Mouse (Mus musculus) forebrain, embryonic 13.5 days (tissue): ENCODE results near the gene Iqce. TPM values are rescaled to one million over a fixed set of nuclear protein-coding genes. Genes with fewer than 3 reads are reported as not detected.
"Not testable (repeated sequence)": the region's sequence is repeated elsewhere in the genome, so short reads cannot be mapped to it uniquely, and the experiment has no call there.

Experiments used
- ATAC-seq: fragments of 200-750 bp; cut with Nextera tagmentation; 2 replicates; pipeline ENCODE4 v1.8.0; 2017
- H3K27ac ChIP-seq: fragments of 300-500 bp; sonication (generic); 2 replicates; pipeline ENCODE4 v1.5.1; 2015; ENCODE audit warnings: inconsistent platforms, mild to moderate bottlenecking, moderate library complexity
- H3K27me3 ChIP-seq: fragments of 300-500 bp; sonication (generic); 2 replicates; pipeline ENCODE4 v1.6.1; 2015; ENCODE audit warnings: mild to moderate bottlenecking, inconsistent platforms
- H3K36me3 ChIP-seq: fragments of 300-500 bp; sonication (generic); 2 replicates; pipeline ENCODE4 v1.6.1; 2015; ENCODE audit warnings: mild to moderate bottlenecking, inconsistent platforms; ENCODE audit not compliant: poor library complexity, severe bottlenecking
- H3K4me1 ChIP-seq: fragments of 300-500 bp; sonication (generic); 2 replicates; pipeline ENCODE4 v1.6.1; 2015; ENCODE audit warnings: inconsistent platforms
- H3K4me2 ChIP-seq: fragments of 300-500 bp; sonication (generic); 2 replicates; pipeline ENCODE4 v1.6.1; 2015; ENCODE audit warnings: inconsistent platforms, mild to moderate bottlenecking, moderate library complexity
- H3K4me3 ChIP-seq: fragments of 300-500 bp; sonication (generic); 2 replicates; pipeline ENCODE4 v1.5.1; 2015; ENCODE audit warnings: mild to moderate bottlenecking, inconsistent platforms
- H3K9ac ChIP-seq: fragments of 300-500 bp; sonication (generic); 2 replicates; pipeline ENCODE4 v1.6.1; 2015; ENCODE audit warnings: mild to moderate bottlenecking, inconsistent platforms
- H3K9me3 ChIP-seq: fragments of 300-500 bp; sonication (generic); replicated peaks from 2 replicates; pipeline ENCODE4 v1.6.1; 2016; ENCODE audit warnings: inconsistent platforms
- WGBS: fragments of 180-500 bp; shearing (Covaris S2); methylation state at CpG from one replicate; pipeline ENCODE4 v1.1.7; 2015; 5-methylcytosine and 5-hydroxymethylcytosine counted together
- polyA plus RNA-seq: library from polyadenylated mRNA; unstranded; fragments of >200 nt; fragmentation: Nextera tagmentation; extraction: Ambion mirVana; gene quantifications from 2 replicates; pipeline ENCODE4 v1.2.1, GENCODE M21; 2015

The Iqce gene
- polyA plus RNA-seq, 1 experiment from 2014 or later: 20.1 TPM

DNA sequence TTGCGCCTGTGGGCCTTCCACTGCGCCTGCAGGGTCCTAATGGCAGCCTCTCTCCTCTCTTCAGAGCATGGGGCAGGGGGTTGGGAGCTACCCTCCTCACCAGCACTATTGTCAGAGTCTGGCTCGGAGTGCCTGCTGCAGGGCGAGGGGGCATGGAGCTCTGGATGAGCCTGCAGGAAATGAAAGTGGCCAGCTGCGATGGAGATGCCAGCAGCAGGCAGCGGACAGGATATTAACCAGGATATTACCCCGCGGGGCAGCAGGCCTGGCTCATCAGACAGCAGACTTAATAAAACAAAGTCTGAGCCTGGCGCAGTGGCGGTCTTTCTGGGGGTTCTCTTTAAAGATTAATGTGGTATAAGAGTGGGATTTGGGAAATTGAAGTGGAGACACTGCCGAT is 27.1 kb downstream of the Iqce start:
- H3K36me3 ChIP-seq: peaks cover 80% of the 10 kb centered on the region
- H3K9me3 ChIP-seq: no peaks in the 10 kb centered on the region
- H3K9ac ChIP-seq: no peak overlapping the region
- no peaks in the 10 kb centered on the region for H3K27me3 ChIP-seq
- no peak for ATAC-seq
- H3K4me3 ChIP-seq: no peak overlapping the region
- WGBS: 82% methylated on average over 11 of the region's 11 CpGs
- no peaks in the 10 kb centered on the region; the same call in 1 of the 2 replicates for H3K4me1 ChIP-seq
- H3K27ac ChIP-seq: 0 out of 2 replicates have a peak overlapping the region, but pooled peaks have one; percentile 8
- no peak overlapping the region for H3K4me2 ChIP-seq

DNA sequence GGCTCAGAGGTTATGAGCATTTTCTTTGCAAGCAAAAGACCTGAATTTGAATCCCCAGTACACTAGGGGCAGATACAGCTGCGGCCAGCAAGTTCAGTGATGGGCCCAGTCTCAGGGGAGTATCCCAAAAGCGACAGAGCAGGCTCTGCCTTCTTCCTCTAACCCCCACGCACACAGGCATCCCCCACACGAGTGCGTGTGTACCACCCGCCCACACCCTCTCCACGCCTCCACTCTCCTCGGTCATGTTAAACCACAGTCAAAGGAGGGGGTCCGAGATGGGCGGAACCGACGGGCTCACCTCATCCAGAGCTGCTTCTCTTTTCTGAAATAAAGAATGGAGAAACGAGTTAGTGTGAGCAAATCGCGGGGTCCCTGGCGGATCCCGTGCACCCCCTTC is 28.1 kb downstream of the Iqce start:
- Histone ChIP-seq H3K4me3 (no peak overlapping the region), H3K4me2 (no peak overlapping the region), H3K9ac (no peak overlapping the region), H3K4me1 (no peaks in the 10 kb centered on the region; the same call in 1 of the 2 replicates), H3K36me3 (peaks cover 77% of the 10 kb centered on the region), H3K9me3 (no peaks in the 10 kb centered on the region), H3K27me3 (no peaks in the 10 kb centered on the region), H3K27ac (no peak overlapping the region)
- no peak for ATAC-seq
- 87% methylated on average over 17 of the region's 17 CpGs for WGBS

DNA sequence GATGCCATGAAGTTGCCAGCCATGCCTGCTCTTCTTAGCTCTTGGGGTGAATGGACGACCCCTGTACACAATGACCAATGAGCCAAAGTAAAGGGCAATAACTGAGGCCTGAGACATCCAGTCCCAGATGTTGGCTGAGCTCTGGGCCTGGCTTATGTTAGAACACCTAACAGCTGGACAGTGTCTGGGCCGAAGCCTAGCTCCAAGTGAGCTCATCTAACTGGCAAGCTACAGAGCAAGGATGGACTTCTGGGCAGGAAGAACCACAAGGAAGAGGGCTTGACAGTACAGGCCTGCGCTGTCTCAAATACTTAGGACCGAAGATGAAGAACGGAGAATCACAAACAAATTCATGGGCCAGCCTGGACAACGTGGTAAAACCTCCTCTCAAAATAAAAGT is 29.6 kb downstream of the Iqce start:
- ATAC-seq, H3K4me3 ChIP-seq, H3K9me3 ChIP-seq, H3K27me3 ChIP-seq, H3K9ac ChIP-seq, H3K4me1 ChIP-seq, H3K27ac ChIP-seq, H3K4me2 ChIP-seq: not testable (repeated sequence)
- peaks cover 78% of the 10 kb centered on the region for H3K36me3 ChIP-seq
- WGBS: 88% methylated on average over 6 of the region's 6 CpGs

DNA sequence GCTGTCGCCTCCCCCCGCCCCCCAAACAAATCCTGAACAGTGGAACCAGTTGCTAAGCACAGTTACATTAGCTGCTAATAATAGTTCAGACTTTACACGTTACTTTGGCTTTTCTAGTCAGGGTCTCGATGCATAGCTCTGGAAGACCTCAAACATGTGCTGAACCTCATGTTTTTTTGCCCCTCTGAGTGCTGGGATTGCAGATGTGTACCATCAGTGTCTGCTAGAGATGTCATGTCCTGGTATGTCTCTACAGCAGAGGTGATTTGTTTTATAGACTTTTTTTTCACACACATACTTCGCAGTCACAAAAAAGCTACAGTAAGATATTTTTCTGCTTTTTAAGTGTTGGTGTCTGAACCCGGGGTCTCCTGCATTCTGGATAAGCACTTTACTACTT is 30.1 kb downstream of the Iqce start:
- Histone ChIP-seq H3K4me3 (no peak overlapping the region), H3K4me1 (no peaks in the 10 kb centered on the region; the same call in 1 of the 2 replicates), H3K9ac (no peak overlapping the region), H3K27me3 (no peaks in the 10 kb centered on the region), H3K4me2 (no peak overlapping the region), H3K9me3 (no peaks in the 10 kb centered on the region; the same call in 1 of the 2 replicates), H3K27ac (no peak overlapping the region), H3K36me3 (peaks cover 74% of the 10 kb centered on the region)
- ATAC-seq: no peak
- WGBS: 90% methylated on average over 6 of the region's 6 CpGs

DNA sequence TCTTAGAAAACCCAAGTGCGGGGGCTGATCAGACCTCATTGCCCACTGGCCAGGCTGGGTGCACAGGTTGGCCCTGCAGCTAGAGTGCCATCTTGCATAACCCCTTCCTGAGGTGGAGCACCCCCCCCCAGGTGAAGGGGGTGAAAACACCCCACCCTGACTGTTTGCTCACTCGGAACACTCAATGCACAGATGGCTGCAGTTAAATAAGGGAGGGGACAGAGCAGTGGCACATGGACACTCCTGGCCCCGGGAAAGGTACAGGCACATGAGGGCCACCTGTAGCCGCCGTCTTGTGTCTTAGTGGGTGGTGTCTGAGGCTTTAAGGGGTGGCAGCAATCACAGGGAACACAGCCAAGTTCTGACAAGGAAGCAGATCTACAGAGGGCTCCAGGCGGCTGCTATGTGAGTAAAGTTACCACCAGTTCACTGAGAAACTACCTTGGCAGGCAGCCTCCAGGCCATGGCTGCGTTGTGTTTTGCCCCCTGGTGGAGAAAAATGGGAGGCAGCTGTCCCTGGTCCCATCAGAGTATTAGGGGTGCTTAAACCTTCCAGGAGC is 38.5 kb downstream of the Iqce start:
- Histone ChIP-seq H3K9ac (peak overlapping the region; percentile 12; the same call in 1 of the 2 replicates), H3K27ac (peak overlapping the region; percentile 33), H3K4me1 (peaks cover 59% of the 10 kb centered on the region), H3K27me3 (no peaks in the 10 kb centered on the region), H3K36me3 (peaks cover 24% of the 10 kb centered on the region), H3K4me2 (no peak overlapping the region), H3K4me3 (no peak overlapping the region), H3K9me3 (no peaks in the 10 kb centered on the region; the same call in 1 of the 2 replicates)
- 52% methylated on average over 7 of the region's 7 CpGs for whole genome bisulfite sequencing
- ATAC-seq: no peak

DNA sequence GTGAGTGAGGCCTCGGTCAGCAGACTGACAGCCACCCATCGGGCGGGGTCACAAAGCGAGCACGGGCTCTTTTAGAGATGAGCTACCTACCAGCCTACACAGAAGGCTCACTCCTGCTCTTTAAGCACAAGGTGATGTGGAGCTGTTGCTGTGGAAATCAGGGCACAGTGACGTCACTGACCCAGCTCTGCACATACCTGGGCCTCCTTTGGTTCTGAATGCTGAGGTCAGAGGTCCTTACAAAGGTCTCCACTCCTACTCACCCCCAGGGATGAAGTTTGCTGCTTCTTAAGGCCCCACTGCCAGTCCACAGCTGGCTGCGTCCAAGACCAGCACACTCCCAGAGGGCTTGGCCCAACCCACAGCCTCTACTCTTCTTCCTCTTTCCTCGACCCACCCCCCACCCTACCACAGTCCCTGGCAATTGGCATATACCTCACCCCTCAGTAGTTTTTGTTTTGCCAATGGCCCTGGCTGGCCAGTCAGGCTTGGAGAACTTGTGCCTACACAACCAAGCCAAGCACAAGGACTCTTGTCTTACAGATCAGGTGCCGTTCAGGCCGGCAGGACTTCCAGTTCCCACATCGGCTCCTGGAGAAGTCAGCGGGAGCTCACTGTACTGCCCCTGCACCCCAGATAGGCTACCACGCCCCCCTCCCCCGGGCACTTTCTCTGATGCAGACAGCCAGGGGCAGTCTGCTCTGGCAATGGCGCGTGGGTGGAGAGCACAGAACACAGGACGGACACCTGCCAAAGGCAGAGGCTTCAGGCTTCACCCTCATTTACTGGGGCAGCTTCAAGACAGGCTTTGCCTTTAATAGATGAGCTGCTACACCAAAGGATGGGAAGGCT is 39.2 kb downstream of the Iqce start:
- no peak for ATAC-seq
- 68% methylated on average over 17 of the region's 17 CpGs for WGBS
- Histone ChIP-seq H3K9me3 (no peaks in the 10 kb centered on the region), H3K9ac (peak overlapping the region; percentile 27; the same call in 1 of the 2 replicates), H3K27me3 (no peaks in the 10 kb centered on the region), H3K27ac (peak overlapping the region; percentile 94), H3K4me1 (peaks cover 67% of the 10 kb centered on the region), H3K4me3 (no peak overlapping the region), H3K36me3 (peaks cover 16% of the 10 kb centered on the region), H3K4me2 (no peak overlapping the region)

DNA sequence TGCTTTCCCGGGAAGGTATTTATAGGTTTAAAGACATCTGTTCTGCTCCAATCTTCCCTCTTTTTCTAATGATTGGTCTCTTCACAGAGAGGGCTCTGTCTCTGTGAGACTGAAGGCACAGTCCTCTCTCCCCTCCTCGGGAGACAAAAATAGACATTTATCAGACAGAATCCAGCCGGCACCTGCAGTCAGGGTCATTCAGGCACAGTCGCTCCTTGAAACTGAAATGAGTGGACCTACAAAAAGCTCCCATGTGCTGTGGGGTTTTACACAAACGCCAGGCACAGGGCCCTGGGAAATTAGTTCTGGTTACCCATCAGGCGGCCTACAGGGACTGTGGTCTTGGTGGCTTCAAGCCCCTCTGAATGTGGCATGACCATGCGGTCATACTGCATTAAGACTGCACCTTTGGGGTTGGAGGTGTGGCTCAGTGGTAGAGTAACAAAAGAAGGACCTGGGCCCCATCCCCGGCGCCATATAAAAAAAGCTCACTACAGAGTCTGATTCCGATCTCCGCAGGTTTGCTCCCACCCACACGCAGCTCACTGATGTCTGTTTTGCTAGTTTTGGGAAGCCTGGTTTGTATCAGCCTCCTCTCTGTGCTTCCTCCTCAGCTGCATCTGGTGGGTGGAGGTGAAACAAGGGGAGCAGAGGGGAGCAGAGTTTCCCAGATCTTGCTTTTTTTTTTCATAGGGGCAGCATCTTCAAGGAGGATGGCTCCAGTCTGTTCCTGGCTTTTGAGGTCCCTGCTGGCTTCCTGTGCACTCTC is 40.1 kb downstream of the Iqce start:
- peak overlapping the region; percentile 45 for H3K9ac ChIP-seq
- WGBS: 53% methylated on average over 12 of the region's 12 CpGs

DNA sequence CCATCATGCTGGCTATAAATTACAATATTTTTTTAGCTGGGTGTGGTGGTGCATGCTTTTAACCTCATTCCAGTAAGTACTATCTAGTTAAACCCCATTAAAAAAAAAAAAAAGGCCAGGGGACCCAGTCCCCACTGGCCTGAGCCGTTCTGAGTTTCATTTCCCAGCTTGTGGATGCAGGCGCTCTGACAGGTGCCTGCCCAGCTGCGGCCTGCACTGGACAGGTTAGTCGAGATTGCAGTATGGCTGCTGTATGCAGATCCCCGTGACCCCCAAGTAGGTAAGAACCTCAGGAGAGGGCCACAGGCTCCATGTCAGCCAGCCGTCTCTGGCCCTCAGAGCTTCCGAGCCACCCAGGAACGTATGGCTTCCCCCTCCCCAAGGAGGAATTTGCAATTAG is 40.8 kb downstream of the Iqce start:
- no peak for ATAC-seq

More for the DNA sequence above, 40.1 kb downstream of the Iqce start:
- Histone ChIP-seq H3K27me3 (no peaks in the 10 kb centered on the region), H3K36me3 (peaks cover 12% of the 10 kb centered on the region), H3K4me1 (peaks cover 71% of the 10 kb centered on the region), H3K4me2 (no peak overlapping the region), H3K27ac (peak overlapping the region; percentile 94), H3K9me3 (no peaks in the 10 kb centered on the region), H3K4me3 (no peak overlapping the region)
- no peak for ATAC-seq

DNA sequence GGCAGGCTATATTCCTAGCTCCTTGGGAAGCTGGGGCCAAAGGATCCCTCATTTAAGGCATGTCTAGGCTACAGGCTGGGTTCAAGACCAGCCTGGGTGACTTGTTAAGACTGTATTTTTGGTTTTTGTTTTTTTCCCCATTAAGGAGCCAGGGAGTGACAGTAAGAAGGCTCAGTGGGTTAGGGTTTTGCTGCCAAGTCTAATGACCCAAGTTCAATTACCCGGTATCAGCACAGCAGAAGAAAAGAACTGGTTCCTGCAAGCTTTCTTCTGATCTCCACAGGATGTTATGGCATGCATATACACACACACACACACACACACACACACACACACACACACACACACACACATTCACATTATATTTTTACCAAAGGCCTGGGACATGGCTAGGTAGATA is 41.8 kb downstream of the Iqce start:
- 27% methylated on average over 1 of the region's 1 CpGs for WGBS
- H3K27ac ChIP-seq: peak overlapping the region; percentile 94
- H3K4me3 ChIP-seq: no peak overlapping the region
- peak overlapping the region; percentile 18; the same call in 1 of the 2 replicates for H3K9ac ChIP-seq
- ATAC-seq: peak; percentile 11
- H3K4me1 ChIP-seq: peaks cover 71% of the 10 kb centered on the region
- H3K27me3 ChIP-seq: no peaks in the 10 kb centered on the region
- peaks cover 11% of the 10 kb centered on the region; the same call in 1 of the 2 replicates for H3K36me3 ChIP-seq
- H3K9me3 ChIP-seq: no peaks in the 10 kb centered on the region
- H3K4me2 ChIP-seq: peak overlapping the region; percentile 5; the same call in 1 of the 2 replicates

More for the DNA sequence above, 40.8 kb downstream of the Iqce start:
- Histone ChIP-seq H3K4me1 (peaks cover 71% of the 10 kb centered on the region), H3K4me2 (no peak overlapping the region), H3K4me3 (no peak overlapping the region), H3K36me3 (peaks cover 12% of the 10 kb centered on the region), H3K27ac (peak overlapping the region; percentile 94), H3K9me3 (no peaks in the 10 kb centered on the region), H3K9ac (peak overlapping the region; percentile 45), H3K27me3 (no peaks in the 10 kb centered on the region)
- WGBS: 62% methylated on average over 8 of the region's 8 CpGs

DNA sequence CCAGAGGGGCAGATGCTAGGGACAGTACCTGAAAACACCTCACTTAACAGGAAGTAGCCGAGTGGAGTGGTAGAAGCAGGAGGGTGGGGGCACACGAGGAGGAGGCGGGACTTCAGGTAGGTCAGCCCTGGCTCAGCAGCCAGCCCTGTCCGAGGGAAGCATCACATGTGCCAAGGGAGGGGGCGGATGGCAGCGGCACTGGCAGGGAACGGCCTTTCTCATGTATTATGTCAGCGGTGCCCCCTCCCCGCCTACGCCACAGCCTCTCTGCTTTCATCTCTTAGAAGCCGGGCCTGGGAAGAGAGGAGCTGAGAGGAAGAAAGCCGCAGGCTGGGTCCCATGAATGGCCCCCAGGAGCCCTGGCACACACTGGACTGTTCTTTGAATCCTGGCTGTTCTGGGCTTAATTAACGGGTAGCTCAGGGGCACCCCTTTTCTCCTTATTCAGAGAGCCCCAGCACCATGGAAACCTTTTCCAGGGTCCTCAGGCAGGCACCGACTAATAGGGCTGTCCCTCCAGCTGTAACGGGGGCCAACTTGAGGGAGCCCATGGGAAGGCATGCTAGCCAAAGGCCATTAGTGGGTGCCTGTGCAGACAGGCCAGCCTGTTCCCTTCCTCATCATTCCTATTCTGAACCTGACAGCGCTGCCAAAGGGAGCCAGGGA is 42.4 kb downstream of the Iqce start:
- Histone ChIP-seq H3K36me3 (peaks cover 5% of the 10 kb centered on the region; the same call in 1 of the 2 replicates), H3K27me3 (no peaks in the 10 kb centered on the region), H3K9me3 (no peaks in the 10 kb centered on the region), H3K4me3 (no peak overlapping the region; the same call in 1 of the 2 replicates), H3K4me2 (peak overlapping the region; percentile 4; the same call in 1 of the 2 replicates), H3K27ac (peak overlapping the region; percentile 94), H3K4me1 (peaks cover 71% of the 10 kb centered on the region), H3K9ac (peak overlapping the region; percentile 18; the same call in 1 of the 2 replicates)
- peak; percentile 91 for ATAC-seq
- 6% methylated on average over 16 of the region's 16 CpGs for WGBS

DNA sequence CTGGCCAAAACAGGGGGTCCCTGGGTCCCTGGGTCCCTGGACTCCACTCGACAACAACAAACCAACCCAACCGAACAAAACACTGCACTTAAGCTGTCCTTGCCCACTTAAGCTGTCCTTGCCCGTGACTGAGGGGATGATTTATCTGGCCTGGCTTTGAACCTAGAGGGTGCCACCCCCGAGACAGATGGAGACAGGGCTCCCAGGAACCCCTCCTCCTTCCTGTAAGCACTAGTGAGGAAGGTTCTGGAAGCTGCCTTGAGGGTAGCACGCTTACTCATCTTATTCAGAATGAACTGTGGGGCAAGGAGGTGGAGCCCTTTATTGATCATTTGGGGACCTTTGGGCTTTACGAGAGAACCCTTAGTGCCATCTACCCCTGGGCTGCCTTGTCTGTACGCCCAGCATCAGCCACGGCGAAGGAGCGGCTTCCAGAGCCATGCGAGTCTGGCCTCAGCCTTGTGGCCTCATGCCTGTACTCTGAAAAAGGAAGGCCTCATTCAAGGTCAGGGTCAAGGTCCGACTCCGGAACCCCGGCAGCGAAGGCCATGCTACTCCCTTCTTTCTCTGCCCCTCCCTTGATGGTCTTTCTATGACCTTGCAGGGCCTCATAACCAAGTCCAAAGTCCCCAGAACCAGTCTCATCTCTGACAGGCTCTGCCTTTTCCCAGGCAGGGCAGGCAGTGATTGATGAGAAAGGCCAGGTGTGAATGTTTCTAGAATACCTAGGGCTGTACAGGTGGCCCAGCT is 47.9 kb downstream of the Iqce start:
- WGBS: 85% methylated on average over 15 of the region's 15 CpGs
- ATAC-seq: no peak
- no peak overlapping the region for H3K9ac ChIP-seq
- no peak overlapping the region for H3K4me3 ChIP-seq
- no peaks in the 10 kb centered on the region for H3K36me3 ChIP-seq
- H3K4me2 ChIP-seq: no peak overlapping the region
- peaks cover 35% of the 10 kb centered on the region for H3K4me1 ChIP-seq
- H3K9me3 ChIP-seq: no peaks in the 10 kb centered on the region
- H3K27me3 ChIP-seq: no peaks in the 10 kb centered on the region
- no peak overlapping the region for H3K27ac ChIP-seq
